Mouse (Mus musculus): Measurements from ENCODE around the gene Zbtb20. TPM values are rescaled to one million over a fixed set of nuclear protein-coding genes. Genes with fewer than 3 reads are reported as not detected.

Gene Zbtb20
- total and polyA plus RNA-seq, 3 experiments, result 31.1 to 199 (median 161) TPM

GRCm38 (mm10) chr16:43528300-43528699 is 652.6 kb downstream of the Zbtb20 start:
- Histone ChIP-seq H3K36me3 (ENCODE audit: control insufficient read depth, insufficient read depth, low read length) (peaks cover 4% of the 10 kb centered on the region), H3K27me3 (ENCODE audit: control insufficient read depth, insufficient read depth, low read length) (no peaks in the 10 kb centered on the region), H3K27ac (no peak overlapping the region; the same call in 1 of the 2 replicates), H3K9ac (ENCODE audit: low read depth, low read length) (no peak overlapping the region), H3K79me2 (replicated peaks; ENCODE audit: control insufficient read depth, insufficient read depth, low read length) (peaks cover 8% of the 10 kb centered on the region), H3K4me3 (no peak overlapping the region), H3K4me1 (ENCODE audit: control insufficient read depth, insufficient read depth, low read length) (peaks cover 6% of the 10 kb centered on the region)
- no peak for DNase-seq
- WGBS, result 71% methylated on average over 1 of the region's 1 CpGs
- TF ChIP-seq CTCF (IDR thresholded peaks at IDR 0.05) (no peak), POLR2A (IDR thresholded peaks at IDR 0.05; ENCODE audit: insufficient read depth, low read depth, low read length) (no peak), EP300 (IDR thresholded peaks at IDR 0.05; ENCODE audit: insufficient read depth, low read depth, low read length) (no peak)
- intact Hi-C loops (cut with DNase I), result no loop called here

GRCm38 (mm10) chr16:43531328-43531727 is 655.6 kb downstream of the Zbtb20 start:
- H3K9ac ChIP-seq (ENCODE audit: low read depth, low read length), result no peak overlapping the region
- no peak overlapping the region for H3K4me3 ChIP-seq
- peaks cover 16% of the 10 kb centered on the region for H3K36me3 ChIP-seq (ENCODE audit: control insufficient read depth, insufficient read depth, low read length)
- intact Hi-C loops (cut with DNase I), result no loop called here
- 86% methylated on average over 6 of the region's 6 CpGs for WGBS
- H3K27me3 ChIP-seq (ENCODE audit: control insufficient read depth, insufficient read depth, low read length), result no peaks in the 10 kb centered on the region
- no peak for DNase-seq
- H3K79me2 ChIP-seq (replicated peaks; ENCODE audit: control insufficient read depth, insufficient read depth, low read length), result peaks cover 6% of the 10 kb centered on the region
- TF ChIP-seq CTCF (IDR thresholded peaks at IDR 0.05) (no peak), EP300 (IDR thresholded peaks at IDR 0.05; ENCODE audit: insufficient read depth, low read depth, low read length) (no peak), POLR2A (IDR thresholded peaks at IDR 0.05; ENCODE audit: insufficient read depth, low read depth, low read length) (no peak)
- H3K27ac ChIP-seq, result no peak overlapping the region
- H3K4me1 ChIP-seq (ENCODE audit: control insufficient read depth, insufficient read depth, low read length), result peaks cover 6% of the 10 kb centered on the region

- DNase-seq, result no peak
- WGBS, result 67% methylated on average over 3 of the region's 3 CpGs
- Histone ChIP-seq H3K27me3 (ENCODE audit: control insufficient read depth, insufficient read depth, low read length) (no peaks in the 10 kb centered on the region), H3K4me1 (ENCODE audit: control insufficient read depth, insufficient read depth, low read length) (peaks cover 11% of the 10 kb centered on the region), H3K36me3 (ENCODE audit: control insufficient read depth, insufficient read depth, low read length) (peaks cover 24% of the 10 kb centered on the region), H3K4me3 (no peak overlapping the region), H3K79me2 (replicated peaks; ENCODE audit: control insufficient read depth, insufficient read depth, low read length) (peaks cover 7% of the 10 kb centered on the region), H3K9ac (ENCODE audit: low read depth, low read length) (no peak overlapping the region), H3K27ac (no peak overlapping the region; the same call in 1 of the 2 replicates)
- TF ChIP-seq POLR2A (IDR thresholded peaks at IDR 0.05; ENCODE audit: insufficient read depth, low read depth, low read length), result no peak
- TF ChIP-seq EP300 (IDR thresholded peaks at IDR 0.05; ENCODE audit: insufficient read depth, low read depth, low read length), result no peak
- TF ChIP-seq CTCF (IDR thresholded peaks at IDR 0.05), result no peak
- intact Hi-C loops (cut with DNase I), result no loop called here
Observed at GRCm38 (mm10) chr16:43534103-43534502, 658.4 kb downstream of the Zbtb20 start.

- peaks cover 6% of the 10 kb centered on the region for H3K79me2 ChIP-seq (replicated peaks; ENCODE audit: control insufficient read depth, insufficient read depth, low read length)
- no peaks in the 10 kb centered on the region for H3K27me3 ChIP-seq (ENCODE audit: control insufficient read depth, insufficient read depth, low read length)
- H3K27ac ChIP-seq, result no peak overlapping the region; the same call in 1 of the 2 replicates
- WGBS, result 56% methylated on average over 1 of the region's 1 CpGs
- intact Hi-C loops (cut with DNase I), result no loop called here
- DNase-seq, result no peak
- no peak overlapping the region for H3K4me3 ChIP-seq
- TF ChIP-seq EP300 (IDR thresholded peaks at IDR 0.05; ENCODE audit: insufficient read depth, low read depth, low read length), result no peak
- TF ChIP-seq POLR2A (IDR thresholded peaks at IDR 0.05; ENCODE audit: insufficient read depth, low read depth, low read length), result no peak
- no peak for TF ChIP-seq CTCF (IDR thresholded peaks at IDR 0.05)
- peaks cover 31% of the 10 kb centered on the region for H3K36me3 ChIP-seq (ENCODE audit: control insufficient read depth, insufficient read depth, low read length)
- H3K9ac ChIP-seq (ENCODE audit: low read depth, low read length), result no peak overlapping the region
- peaks cover 16% of the 10 kb centered on the region for H3K4me1 ChIP-seq (ENCODE audit: control insufficient read depth, insufficient read depth, low read length)
Observed at GRCm38 (mm10) chr16:43535912-43536311, 660.2 kb downstream of the Zbtb20 start.

GRCm38 (mm10) chr16:43537163-43537562 is 661.5 kb downstream of the Zbtb20 start:
- 76% methylated on average over 7 of the region's 7 CpGs for WGBS
- no peak for TF ChIP-seq EP300 (IDR thresholded peaks at IDR 0.05; ENCODE audit: insufficient read depth, low read depth, low read length)
- no peak for TF ChIP-seq CTCF (IDR thresholded peaks at IDR 0.05)
- TF ChIP-seq POLR2A (IDR thresholded peaks at IDR 0.05; ENCODE audit: insufficient read depth, low read depth, low read length), result no peak

GRCm38 (mm10) chr16:43539659-43540096 is 664.0 kb downstream of the Zbtb20 start:
- no peaks in the 10 kb centered on the region for H3K27me3 ChIP-seq (ENCODE audit: control insufficient read depth, insufficient read depth, low read length)
- peaks cover 12% of the 10 kb centered on the region for H3K4me1 ChIP-seq (ENCODE audit: control insufficient read depth, insufficient read depth, low read length)
- H3K27ac ChIP-seq, result peak overlapping the region; percentile 74
- intact Hi-C loops (cut with DNase I), result loop anchor here (2.0 to 10.0 kb wide), 3 partner anchors 31 to 265 kb away; no protein-coding TSS in a partner anchor
- peak overlapping the region; percentile 0; the same call in 1 of the 2 replicates for H3K9ac ChIP-seq (ENCODE audit: low read depth, low read length)
- TF ChIP-seq EP300 (IDR thresholded peaks at IDR 0.05; ENCODE audit: insufficient read depth, low read depth, low read length) (no peak), POLR2A (IDR thresholded peaks at IDR 0.05; ENCODE audit: insufficient read depth, low read depth, low read length) (0 out of 2 replicates have a peak, but pooled peaks have one; percentile 5)
- H3K36me3 ChIP-seq (ENCODE audit: control insufficient read depth, insufficient read depth, low read length), result peaks cover 28% of the 10 kb centered on the region
- DNase-seq, result peak; percentile 37 to 54
- 0 out of 2 replicates have a peak, but pooled peaks cover 1% of the 10 kb centered on the region for H3K79me2 ChIP-seq (replicated peaks; ENCODE audit: control insufficient read depth, insufficient read depth, low read length)
- H3K4me3 ChIP-seq, result no peak overlapping the region; the same call in 1 of the 2 replicates
- 44% methylated on average over 12 of the region's 12 CpGs for WGBS

More at GRCm38 (mm10) chr16:43537163-43537562, 661.5 kb downstream of the Zbtb20 start:
- peaks cover 36% of the 10 kb centered on the region for H3K36me3 ChIP-seq (ENCODE audit: control insufficient read depth, insufficient read depth, low read length)
- H3K27me3 ChIP-seq (ENCODE audit: control insufficient read depth, insufficient read depth, low read length), result no peaks in the 10 kb centered on the region
- no peak overlapping the region for H3K9ac ChIP-seq (ENCODE audit: low read depth, low read length)
- no peak for DNase-seq
- H3K27ac ChIP-seq, result no peak overlapping the region; the same call in 1 of the 2 replicates
- H3K4me1 ChIP-seq (ENCODE audit: control insufficient read depth, insufficient read depth, low read length), result peaks cover 16% of the 10 kb centered on the region
- no peak overlapping the region for H3K4me3 ChIP-seq
- H3K79me2 ChIP-seq (replicated peaks; ENCODE audit: control insufficient read depth, insufficient read depth, low read length), result peaks cover 4% of the 10 kb centered on the region
- intact Hi-C loops (cut with DNase I), result no loop called here

Measured in heart, adult 2 months (tissue).